Mouse (Mus musculus): ENCODE data around the gene Sox5.

The Sox5 gene

GRCm38 (mm10) chr6:144579301-144579700, 202.5 kb downstream of the Sox5 start:
- no peak for DNase-seq (ENCODE audit: low spot score in 2 of 2)

- no peak for DNase-seq (ENCODE audit: low spot score in 2 of 2)
These were observed 210.9 kb downstream of the Sox5 start for GRCm38 (mm10) chr6:144570850-144571249.

- no peak for DNase-seq (ENCODE audit: low spot score in 2 of 2)
These were observed 215.9 kb downstream of the Sox5 start for GRCm38 (mm10) chr6:144565827-144566226.

GRCm38 (mm10) chr6:144561718-144562117, 220.1 kb downstream of the Sox5 start:
- no peak for DNase-seq (ENCODE audit: low spot score in 2 of 2)

- no peak for DNase-seq (ENCODE audit: low spot score in 2 of 2)
These were observed 221.6 kb downstream of the Sox5 start for GRCm38 (mm10) chr6:144560211-144560610.

GRCm38 (mm10) chr6:144553476-144553875, 228.3 kb downstream of the Sox5 start:
- no peak for DNase-seq (ENCODE audit: low spot score in 2 of 2)

- DNase-seq (ENCODE audit: low spot score in 2 of 2): no peak
These were observed 232.8 kb downstream of the Sox5 start for GRCm38 (mm10) chr6:144548991-144549390.

- DNase-seq (ENCODE audit: low spot score in 2 of 2): no peak
These were observed 234.6 kb downstream of the Sox5 start for GRCm38 (mm10) chr6:144547141-144547540.

- no peak for DNase-seq (ENCODE audit: low spot score in 2 of 2)
These were observed 236.2 kb downstream of the Sox5 start for GRCm38 (mm10) chr6:144545549-144545948.

- no peak for DNase-seq (ENCODE audit: low spot score in 2 of 2)
These were observed 240.5 kb downstream of the Sox5 start for GRCm38 (mm10) chr6:144541316-144541715.

GRCm38 (mm10) chr6:144539439-144540192, 242.2 kb downstream of the Sox5 start:
- no peak for DNase-seq (ENCODE audit: low spot score in 2 of 2)

- no peak for DNase-seq (ENCODE audit: low spot score in 2 of 2)
These were observed 258.3 kb downstream of the Sox5 start for GRCm38 (mm10) chr6:144523479-144523878.

- no peak for DNase-seq (ENCODE audit: low spot score in 2 of 2)
These were observed 263.0 kb downstream of the Sox5 start for GRCm38 (mm10) chr6:144518811-144519210.

- no peak for DNase-seq (ENCODE audit: low spot score in 2 of 2)
These were observed 265.9 kb downstream of the Sox5 start for GRCm38 (mm10) chr6:144515905-144516304.

- no peak for DNase-seq (ENCODE audit: low spot score in 2 of 2)
These were observed 268.0 kb downstream of the Sox5 start for GRCm38 (mm10) chr6:144513761-144514160.

- DNase-seq (ENCODE audit: low spot score in 2 of 2): no peak
These were observed 269.9 kb downstream of the Sox5 start for GRCm38 (mm10) chr6:144511925-144512324.

GRCm38 (mm10) chr6:144510147-144510546, 271.6 kb downstream of the Sox5 start:
- no peak for DNase-seq (ENCODE audit: low spot score in 2 of 2)

- DNase-seq (ENCODE audit: low spot score in 2 of 2): no peak
These were observed 277.6 kb downstream of the Sox5 start for GRCm38 (mm10) chr6:144504197-144504551.

GRCm38 (mm10) chr6:144503399-144504196, 278.2 kb downstream of the Sox5 start:
- DNase-seq (ENCODE audit: low spot score in 2 of 2): no peak

GRCm38 (mm10) chr6:144501439-144501838, 280.3 kb downstream of the Sox5 start:
- no peak for DNase-seq (ENCODE audit: low spot score in 2 of 2)

- DNase-seq (ENCODE audit: low spot score in 2 of 2): no peak
These were observed 283.6 kb downstream of the Sox5 start for GRCm38 (mm10) chr6:144498177-144498576.

GRCm38 (mm10) chr6:144491761-144492415, 289.9 kb downstream of the Sox5 start:
- no peak for DNase-seq (ENCODE audit: low spot score in 2 of 2)

- DNase-seq (ENCODE audit: low spot score in 2 of 2): no peak
These were observed 290.9 kb downstream of the Sox5 start for GRCm38 (mm10) chr6:144490896-144491295.

Data from urinary bladder, postnatal 36 days (tissue).